Mouse (Mus musculus) forebrain, embryonic 13.5 days (tissue): ENCODE data around the gene Lbhd2. TPM values are rescaled to one million over a fixed set of nuclear protein-coding genes. Genes with fewer than 3 reads are reported as not detected.

ENCODE experiments used
- ATAC-seq: fragments of 200-750 bp; cut with Nextera tagmentation; 2 replicates; pipeline ENCODE4 v1.8.0; 2017
- H3K27ac ChIP-seq: fragments of 300-500 bp; sonication (generic); 2 replicates; pipeline ENCODE4 v1.5.1; 2015; ENCODE audit warnings: inconsistent platforms, mild to moderate bottlenecking, moderate library complexity
- H3K27me3 ChIP-seq: fragments of 300-500 bp; sonication (generic); 2 replicates; pipeline ENCODE4 v1.6.1; 2015; ENCODE audit warnings: mild to moderate bottlenecking, inconsistent platforms
- H3K36me3 ChIP-seq: fragments of 300-500 bp; sonication (generic); 2 replicates; pipeline ENCODE4 v1.6.1; 2015; ENCODE audit warnings: mild to moderate bottlenecking, inconsistent platforms; ENCODE audit not compliant: poor library complexity, severe bottlenecking
- H3K4me1 ChIP-seq: fragments of 300-500 bp; sonication (generic); 2 replicates; pipeline ENCODE4 v1.6.1; 2015; ENCODE audit warnings: inconsistent platforms
- H3K4me2 ChIP-seq: fragments of 300-500 bp; sonication (generic); 2 replicates; pipeline ENCODE4 v1.6.1; 2015; ENCODE audit warnings: inconsistent platforms, mild to moderate bottlenecking, moderate library complexity
- H3K4me3 ChIP-seq: fragments of 300-500 bp; sonication (generic); 2 replicates; pipeline ENCODE4 v1.5.1; 2015; ENCODE audit warnings: mild to moderate bottlenecking, inconsistent platforms
- H3K9ac ChIP-seq: fragments of 300-500 bp; sonication (generic); 2 replicates; pipeline ENCODE4 v1.6.1; 2015; ENCODE audit warnings: mild to moderate bottlenecking, inconsistent platforms
- H3K9me3 ChIP-seq: fragments of 300-500 bp; sonication (generic); replicated peaks from 2 replicates; pipeline ENCODE4 v1.6.1; 2016; ENCODE audit warnings: inconsistent platforms
- whole genome bisulfite sequencing: fragments of 180-500 bp; shearing (Covaris S2); methylation state at CpG from one replicate; pipeline ENCODE4 v1.1.7; 2015; 5-methylcytosine and 5-hydroxymethylcytosine counted together
- polyA plus RNA-seq: library from polyadenylated mRNA; unstranded; fragments of >200 nt; fragmentation: Nextera tagmentation; extraction: Ambion mirVana; gene quantifications from 2 replicates; pipeline ENCODE4 v1.2.1, GENCODE M21; 2015

Lbhd2 gene
- polyA plus RNA-seq, 1 experiment from 2014 or later, result 0.35 TPM

DNA sequence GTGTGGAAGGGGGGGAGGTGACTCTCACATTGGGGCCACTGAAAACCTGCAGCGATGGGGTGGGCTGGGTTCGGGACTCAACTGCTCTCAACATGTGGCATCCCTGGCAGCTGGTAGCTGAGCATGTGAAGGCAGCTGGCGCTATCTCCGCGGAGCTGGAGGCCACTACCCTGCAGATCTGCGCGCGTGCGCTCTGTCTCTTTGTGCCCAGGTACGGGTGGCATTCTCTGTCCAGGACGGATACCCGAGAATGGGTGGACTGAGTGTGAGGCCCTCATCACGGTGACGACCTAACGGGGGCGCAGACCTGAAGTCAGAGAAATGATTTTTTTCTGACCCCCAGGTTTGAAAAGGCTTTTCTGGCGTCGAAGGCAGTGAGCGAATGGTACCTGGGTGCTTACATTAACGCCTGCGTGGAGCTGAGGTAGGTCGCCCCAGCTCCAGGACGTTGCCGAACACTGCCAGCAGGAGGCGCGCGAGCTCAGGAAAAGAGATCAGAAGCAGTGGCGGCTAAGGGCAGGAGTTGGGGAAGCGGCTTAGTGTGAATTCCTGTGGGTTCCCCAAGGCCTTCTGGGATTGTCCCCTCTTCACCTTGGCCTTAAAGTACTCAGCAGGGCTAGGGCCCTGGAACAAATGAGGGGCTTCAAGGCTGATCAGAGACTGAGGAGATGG is 19.3 kb downstream of the Lbhd2 start:
- no peak overlapping the region for H3K27ac ChIP-seq
- peaks cover 44% of the 10 kb centered on the region for H3K4me1 ChIP-seq
- H3K9me3 ChIP-seq, result no peaks in the 10 kb centered on the region
- no peak overlapping the region for H3K9ac ChIP-seq
- H3K27me3 ChIP-seq, result peaks cover 94% of the 10 kb centered on the region
- no peak overlapping the region for H3K4me3 ChIP-seq
- no peaks in the 10 kb centered on the region for H3K36me3 ChIP-seq
- ATAC-seq, result peak; percentile 60
- 19% methylated on average over 29 of the region's 29 CpGs for WGBS
- H3K4me2 ChIP-seq, result peak overlapping the region; percentile 22

DNA sequence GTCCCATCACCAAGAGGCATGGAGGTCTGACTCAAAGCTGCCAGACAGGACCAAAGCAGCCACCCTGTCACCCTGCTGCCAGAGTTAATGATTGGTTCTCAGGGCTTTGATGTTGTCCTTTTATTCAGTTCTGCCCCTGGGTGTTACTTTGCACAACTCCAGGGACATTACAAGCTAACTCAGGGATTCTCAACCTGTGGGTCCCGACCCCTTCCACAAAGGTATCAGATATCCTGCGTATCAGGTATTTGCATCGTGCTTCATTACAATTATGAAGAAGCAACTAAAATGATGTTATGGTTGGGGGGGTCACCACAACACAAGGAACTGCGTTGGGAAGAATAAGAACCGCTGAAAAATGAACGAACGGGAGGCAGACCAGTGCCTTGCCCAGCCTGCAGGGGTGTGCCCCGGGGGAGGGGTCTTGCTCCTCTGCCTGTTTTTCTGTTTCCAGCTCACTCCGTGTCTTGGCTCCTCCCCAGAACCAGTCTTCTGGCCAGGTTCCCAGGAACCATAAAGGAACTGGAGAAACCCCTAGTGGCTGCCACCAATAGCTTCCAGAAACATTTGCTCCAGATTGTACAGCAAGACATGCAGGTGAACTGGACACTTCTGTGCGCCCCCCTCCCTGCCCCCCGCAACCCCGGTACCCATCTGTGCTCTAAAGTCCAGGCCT is 21.0 kb downstream of the Lbhd2 start:
- Histone ChIP-seq H3K27ac (no peak overlapping the region), H3K9me3 (no peaks in the 10 kb centered on the region), H3K4me1 (peaks cover 44% of the 10 kb centered on the region), H3K4me3 (no peak overlapping the region), H3K4me2 (no peak overlapping the region), H3K27me3 (peaks cover 94% of the 10 kb centered on the region), H3K36me3 (no peaks in the 10 kb centered on the region), H3K9ac (no peak overlapping the region)
- WGBS, result 40% methylated on average over 12 of the region's 12 CpGs
- no peak for ATAC-seq

DNA sequence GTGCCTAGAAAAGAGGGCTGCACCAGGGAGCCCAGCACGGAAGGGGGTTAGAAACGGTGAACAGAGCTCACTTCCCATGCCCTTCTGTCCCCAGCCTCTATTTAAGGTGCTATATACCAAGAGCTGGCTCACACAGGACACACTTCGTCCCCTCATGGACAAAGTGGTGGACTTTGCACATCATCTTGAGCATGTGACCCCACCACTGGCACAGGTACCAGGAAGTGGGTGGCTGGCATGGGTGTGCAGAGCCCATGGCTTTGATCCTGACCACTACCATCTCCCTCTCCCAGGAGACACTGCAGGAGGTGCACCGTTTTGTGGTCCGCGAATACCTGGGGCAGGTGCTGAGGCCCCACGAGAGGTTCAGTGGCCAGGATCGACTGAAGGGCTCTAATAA is 21.8 kb downstream of the Lbhd2 start:
- Histone ChIP-seq H3K27ac (no peak overlapping the region), H3K36me3 (no peaks in the 10 kb centered on the region), H3K4me1 (peaks cover 44% of the 10 kb centered on the region), H3K9me3 (no peaks in the 10 kb centered on the region), H3K4me3 (no peak overlapping the region), H3K9ac (no peak overlapping the region), H3K27me3 (peaks cover 90% of the 10 kb centered on the region), H3K4me2 (no peak overlapping the region)
- WGBS, result 18% methylated on average over 8 of the region's 8 CpGs
- ATAC-seq, result no peak

- peaks cover 38% of the 10 kb centered on the region for H3K4me1 ChIP-seq
- H3K4me3 ChIP-seq, result peak overlapping the region; percentile 37
- H3K27me3 ChIP-seq, result peaks cover 83% of the 10 kb centered on the region
- ATAC-seq, result peak; percentile 64; the same call in 1 of the 2 replicates
- peak overlapping the region; percentile 71 for H3K4me2 ChIP-seq
- H3K9ac ChIP-seq, result peak overlapping the region; percentile 56
- 1% methylated on average over 40 of the region's 40 CpGs for WGBS
- H3K36me3 ChIP-seq, result no peaks in the 10 kb centered on the region
- no peaks in the 10 kb centered on the region for H3K9me3 ChIP-seq
- H3K27ac ChIP-seq, result no peak overlapping the region
Observed at GRCm38 (mm10) chr12:111428961-111429911, 22.6 kb downstream of the Lbhd2 start.

DNA sequence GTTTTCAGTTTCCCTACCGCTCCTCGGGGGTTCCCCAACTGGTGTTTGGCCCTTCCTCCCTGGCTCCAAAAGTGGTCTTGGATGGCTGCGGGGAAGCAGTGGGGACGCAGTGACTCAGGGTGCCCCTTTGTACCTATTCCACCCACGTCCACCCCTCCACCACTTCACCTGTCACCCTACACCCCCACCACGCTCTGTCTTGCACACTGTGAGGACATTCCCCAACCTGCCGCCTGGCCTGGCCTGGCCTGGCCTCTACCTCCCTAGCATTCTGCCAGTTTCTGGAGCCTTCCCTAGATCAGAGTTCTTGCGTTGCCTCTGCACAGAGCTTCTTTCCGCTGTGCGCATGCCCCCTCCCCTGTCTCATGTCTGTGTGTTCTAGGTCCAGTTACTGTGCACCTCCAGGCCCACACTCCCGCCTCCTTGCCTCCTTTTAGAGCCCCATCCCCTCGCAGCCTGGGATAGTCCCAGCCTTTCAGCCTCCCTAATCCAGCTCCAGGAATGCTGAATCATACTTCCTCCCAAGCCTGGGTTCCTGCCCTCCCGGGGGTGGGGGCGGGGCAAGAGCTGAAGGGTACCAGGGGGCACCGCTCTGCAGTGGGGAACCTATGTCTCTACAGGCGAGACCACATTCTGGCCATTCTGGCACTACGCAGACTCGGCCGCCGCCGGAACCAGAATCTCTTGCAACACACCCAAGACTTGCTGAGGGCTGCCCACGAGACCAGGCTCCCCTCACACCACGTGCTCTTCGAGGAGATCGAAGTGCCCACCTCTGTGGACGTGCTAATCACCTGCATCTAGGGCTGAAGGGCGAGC is 23.6 kb downstream of the Lbhd2 start:
- 16% methylated on average over 27 of the region's 27 CpGs for WGBS
- Histone ChIP-seq H3K9ac (peak overlapping the region; percentile 56), H3K4me1 (peaks cover 40% of the 10 kb centered on the region), H3K27me3 (peaks cover 77% of the 10 kb centered on the region), H3K4me2 (peak overlapping the region; percentile 71), H3K27ac (no peak overlapping the region), H3K4me3 (peak overlapping the region; percentile 37), H3K9me3 (no peaks in the 10 kb centered on the region), H3K36me3 (no peaks in the 10 kb centered on the region)
- ATAC-seq, result no peak

DNA sequence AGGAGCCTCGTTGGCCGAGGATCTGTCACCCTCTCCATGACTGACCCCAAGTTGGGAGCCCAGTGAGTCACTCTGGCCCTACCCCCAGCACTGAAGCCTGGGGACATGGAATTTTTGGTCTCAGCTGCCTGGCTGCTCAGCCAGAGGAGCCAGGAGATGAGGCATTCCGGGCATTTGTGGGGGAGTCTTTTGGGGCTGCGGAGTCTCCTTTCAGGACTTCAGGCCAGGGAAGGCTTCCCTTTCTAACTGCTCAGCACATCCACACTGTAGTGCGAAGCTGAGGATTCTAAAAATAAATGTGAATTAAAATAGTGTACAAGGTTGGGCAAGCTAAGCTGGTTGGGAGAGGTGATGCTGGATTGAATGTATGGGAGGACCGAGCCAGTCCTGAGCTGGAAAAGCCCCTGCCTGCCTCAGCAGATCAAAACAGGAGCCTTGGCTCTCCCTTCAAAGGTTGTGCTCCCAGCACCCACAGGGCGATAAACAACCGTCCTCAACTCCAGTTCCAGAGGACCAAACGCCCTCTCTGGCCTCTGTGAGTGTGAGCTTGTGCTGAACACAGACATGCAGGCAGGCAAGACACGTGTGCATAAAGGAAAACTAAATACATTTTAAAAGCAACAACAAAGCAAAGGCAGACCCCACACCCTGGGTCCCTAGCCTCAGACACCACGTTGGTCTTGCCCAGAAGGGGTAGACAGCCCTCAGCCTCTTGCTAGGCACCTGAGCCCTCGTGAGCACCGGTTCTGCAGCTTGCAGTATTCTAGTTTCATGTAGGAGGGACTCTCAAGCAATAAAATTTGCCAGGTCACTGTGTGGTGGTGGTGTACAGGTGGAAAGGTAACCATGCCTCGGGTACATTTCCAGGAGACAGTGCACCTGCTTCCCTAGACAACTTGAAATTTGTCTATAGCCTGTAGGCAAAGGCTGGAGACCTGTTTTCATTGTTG is 24.5 kb downstream of the Lbhd2 start:
- no peak overlapping the region for H3K4me3 ChIP-seq
- H3K36me3 ChIP-seq, result no peaks in the 10 kb centered on the region
- no peak for ATAC-seq
- peaks cover 38% of the 10 kb centered on the region for H3K4me1 ChIP-seq
- peaks cover 70% of the 10 kb centered on the region for H3K27me3 ChIP-seq
- no peak overlapping the region for H3K9ac ChIP-seq
- H3K4me2 ChIP-seq, result no peak overlapping the region
- no peaks in the 10 kb centered on the region for H3K9me3 ChIP-seq
- WGBS, result 25% methylated on average over 14 of the region's 14 CpGs
- no peak overlapping the region for H3K27ac ChIP-seq

DNA sequence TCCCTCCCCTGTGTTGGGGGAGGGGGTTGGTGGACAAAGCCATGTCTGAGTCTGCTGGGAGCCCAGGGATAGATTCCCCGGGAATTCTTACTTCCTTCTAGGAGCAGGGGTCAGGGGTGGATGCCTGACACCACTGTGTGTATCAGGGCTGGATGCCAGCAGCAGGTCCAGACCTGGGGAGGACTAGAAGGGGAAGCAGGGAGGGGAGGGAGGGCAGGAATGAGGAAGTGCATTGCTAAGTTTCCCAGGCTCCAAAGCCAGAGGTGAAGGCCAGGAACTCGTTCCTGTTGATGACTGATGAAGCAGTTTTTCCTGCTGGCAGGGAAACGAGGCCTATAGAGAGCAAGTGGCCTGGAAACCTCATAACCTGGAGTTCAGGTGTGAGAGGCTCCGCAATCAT is 25.5 kb downstream of the Lbhd2 start:
- Histone ChIP-seq H3K4me3 (no peak overlapping the region), H3K36me3 (no peaks in the 10 kb centered on the region), H3K4me2 (no peak overlapping the region), H3K9ac (no peak overlapping the region), H3K9me3 (no peaks in the 10 kb centered on the region), H3K27me3 (peaks cover 72% of the 10 kb centered on the region), H3K4me1 (peaks cover 38% of the 10 kb centered on the region), H3K27ac (no peak overlapping the region)
- ATAC-seq, result no peak
- WGBS, result 40% methylated on average over 4 of the region's 4 CpGs

GRCm38 (mm10) chr12:111432751-111433331 is 26.2 kb downstream of the Lbhd2 start:
- Histone ChIP-seq H3K4me3 (no peak overlapping the region), H3K27ac (no peak overlapping the region), H3K36me3 (no peaks in the 10 kb centered on the region), H3K9me3 (no peaks in the 10 kb centered on the region), H3K4me1 (peaks cover 34% of the 10 kb centered on the region), H3K27me3 (peaks cover 73% of the 10 kb centered on the region), H3K9ac (no peak overlapping the region), H3K4me2 (no peak overlapping the region)
- 69% methylated on average over 4 of the region's 5 CpGs for WGBS
- ATAC-seq, result no peak

GRCm38 (mm10) chr12:111434164-111434744 is 27.6 kb downstream of the Lbhd2 start:
- no peaks in the 10 kb centered on the region for H3K9me3 ChIP-seq
- peaks cover 71% of the 10 kb centered on the region for H3K27me3 ChIP-seq
- no peaks in the 10 kb centered on the region for H3K36me3 ChIP-seq
- 27% methylated on average over 6 of the region's 7 CpGs for WGBS
- H3K4me3 ChIP-seq, result no peak overlapping the region
- H3K4me1 ChIP-seq, result peaks cover 20% of the 10 kb centered on the region
- H3K9ac ChIP-seq, result no peak overlapping the region
- H3K27ac ChIP-seq, result peak overlapping the region; percentile 36
- no peak overlapping the region for H3K4me2 ChIP-seq
- ATAC-seq, result 0 out of 2 replicates have a peak, but pooled peaks have one; percentile 65

DNA sequence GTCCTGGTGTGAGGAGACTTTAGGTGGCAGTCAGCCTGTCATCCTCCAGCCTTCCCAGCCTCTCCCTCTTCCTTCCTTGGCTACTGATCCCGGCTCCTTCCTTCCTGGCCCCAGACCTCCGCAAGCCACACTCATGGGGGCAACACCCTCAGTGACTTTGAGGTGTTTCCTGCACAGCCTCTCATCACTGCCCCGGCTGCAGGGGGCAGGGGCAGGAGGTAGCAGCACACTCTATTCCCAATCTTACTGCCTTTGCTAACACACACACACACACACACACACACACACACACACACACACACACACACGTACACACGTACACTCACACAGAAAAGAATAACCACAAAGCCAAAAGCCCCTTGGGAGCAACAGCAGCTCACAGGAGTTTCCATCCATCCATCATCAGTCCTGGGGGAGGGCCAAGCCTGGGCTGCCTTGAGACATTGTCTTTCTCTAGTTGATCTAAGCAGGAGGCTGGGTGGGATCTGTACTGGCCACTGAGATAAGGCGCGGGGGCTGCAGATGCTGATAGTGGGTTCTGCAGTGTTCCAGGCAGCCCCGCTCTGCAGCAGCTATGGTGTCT is 28.2 kb downstream of the Lbhd2 start:
- Histone ChIP-seq H3K4me1 (peaks cover 14% of the 10 kb centered on the region; the same call in 1 of the 2 replicates), H3K4me3 (no peak overlapping the region), H3K9me3 (no peaks in the 10 kb centered on the region), H3K27me3 (peaks cover 70% of the 10 kb centered on the region), H3K4me2 (no peak overlapping the region), H3K36me3 (no peaks in the 10 kb centered on the region), H3K27ac (peak overlapping the region; percentile 36), H3K9ac (no peak overlapping the region)
- 66% methylated on average over 8 of the region's 8 CpGs for WGBS
- ATAC-seq, result no peak
